Mouse (Mus musculus) olfactory bulb, adult 2 months (tissue): ENCODE data around the gene Dync1li2.

Experiments used
- CTCF ChIP-seq: fragments of 200-500 bp; IDR thresholded peaks from 2 replicates; pipeline ENCODE4 v1.5.1; 2012; ENCODE audit warnings: low read depth, mild to moderate bottlenecking, low read length, moderate library complexity; ENCODE audit not compliant: insufficient read depth
- POLR2A ChIP-seq: fragments of 200-500 bp; IDR thresholded peaks from 2 replicates; pipeline ENCODE4 v1.6.1; 2012; ENCODE audit warnings: mild to moderate bottlenecking, low read depth, low read length, moderate library complexity; ENCODE audit not compliant: insufficient read depth

DNA sequence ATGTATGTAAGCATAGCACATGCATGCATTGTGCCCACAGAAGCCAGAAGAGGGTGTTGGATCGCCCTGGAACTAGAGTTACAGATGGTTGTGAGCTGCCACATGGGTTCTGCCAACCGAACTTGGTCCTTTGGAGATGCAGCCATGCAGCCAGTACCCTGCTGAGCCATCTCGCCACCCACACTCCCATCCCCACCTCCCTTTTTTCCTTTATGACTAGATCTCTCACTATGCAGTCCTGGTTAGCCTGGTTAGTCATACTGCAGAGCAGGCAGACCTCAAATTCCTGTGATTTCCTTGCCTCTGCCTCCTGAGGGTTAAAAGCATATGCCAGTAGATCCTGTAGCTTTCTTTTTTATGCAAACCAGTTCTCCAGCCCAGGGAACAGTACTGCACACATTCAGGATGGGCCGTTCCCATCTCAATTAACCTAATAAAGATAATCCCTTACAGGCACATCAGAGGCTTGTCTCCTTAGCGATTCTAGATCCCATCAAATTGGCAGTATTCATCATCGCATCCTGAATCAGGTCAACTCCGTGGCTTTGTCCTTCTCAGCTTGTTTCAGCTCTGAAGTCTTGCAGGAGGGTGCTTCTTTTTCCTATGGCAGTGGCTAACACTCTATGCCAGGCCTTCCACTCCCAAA lies 32.1 kb downstream of the Dync1li2 start:
- no peak for TF ChIP-seq CTCF
- no peak for TF ChIP-seq POLR2A
